Mouse (Mus musculus) heart, adult 9 months (tissue): ENCODE measurements around the gene Tnik.

Source experiments
- DNase-seq, 2 experiments: peaks; one replicate each; pipeline ENCODE4 v3.0.0; 2022; ENCODE audit warnings: low spot score in 2 of 2

Tnik gene

GRCm38 (mm10) chr3:28263002-28263947 lies at the start of gene Tnik:
Gene Tnik, plus strand, starts transcription at chr3:28263214.
- peak; percentile 69 to 72 for DNase-seq

- DNase-seq = no peak
These were observed 48.1 kb upstream of the Tnik start for GRCm38 (mm10) chr3:28214886-28215311.

- no peak for DNase-seq
These were observed 46.0 kb upstream of the Tnik start for GRCm38 (mm10) chr3:28217001-28217400.

- DNase-seq = no peak
These were observed 43.5 kb upstream of the Tnik start for GRCm38 (mm10) chr3:28219533-28219932.

- no peak for DNase-seq
These were observed 43.0 kb upstream of the Tnik start for GRCm38 (mm10) chr3:28219964-28220363.

GRCm38 (mm10) chr3:28224437-28225356 lies 38.3 kb upstream of the Tnik start:
- no peak for DNase-seq

DNA sequence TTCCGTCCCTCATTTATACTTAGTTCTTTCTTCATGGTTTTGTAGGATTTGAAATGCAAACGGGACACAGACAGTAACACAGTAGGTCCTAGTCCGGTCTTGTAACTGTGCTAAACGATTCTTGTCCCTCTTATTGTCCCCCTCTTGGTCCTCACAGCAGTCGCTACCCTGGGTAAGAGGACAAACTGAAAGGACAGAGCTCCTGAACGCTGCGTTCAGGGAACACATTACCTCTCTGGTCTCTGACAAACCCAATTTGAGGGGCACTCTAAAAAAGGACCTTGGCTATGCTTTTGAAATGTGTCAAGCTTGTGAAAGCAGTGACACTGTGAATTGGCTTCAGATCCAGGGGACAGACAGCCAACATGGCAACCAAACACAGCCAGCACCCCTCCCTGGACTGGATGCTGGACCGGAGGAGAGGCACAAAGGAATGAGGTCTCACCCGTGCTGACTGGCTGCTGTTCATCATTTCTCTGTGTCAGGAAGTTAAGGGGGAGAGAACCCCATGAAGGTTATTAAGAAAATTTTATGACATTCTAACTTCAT lies 37.6 kb upstream of the Tnik start:
- peak; percentile 5 to 7 for DNase-seq

- DNase-seq = no peak
These were observed 36.8 kb upstream of the Tnik start for GRCm38 (mm10) chr3:28226181-28226580.

DNA sequence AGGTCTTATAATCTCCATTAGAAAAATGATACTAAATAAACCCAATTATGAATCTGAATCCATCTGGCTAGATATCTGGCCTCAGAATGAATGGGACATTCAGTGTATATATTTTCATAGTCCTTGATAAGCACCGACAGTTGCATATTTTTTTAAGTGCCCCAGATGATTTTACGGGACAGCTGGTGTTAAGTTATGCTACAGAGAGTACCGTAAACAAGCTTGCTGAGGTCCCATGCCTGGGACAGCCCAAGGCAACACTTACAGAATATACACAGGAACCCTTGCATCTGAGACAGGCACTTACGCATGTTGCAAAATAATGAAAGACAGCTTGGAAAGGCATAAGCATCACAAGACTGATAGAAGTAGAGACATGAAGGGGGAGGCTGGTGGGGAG lies 34.1 kb upstream of the Tnik start:
- DNase-seq = no peak

- no peak for DNase-seq
These were observed 33.5 kb upstream of the Tnik start for GRCm38 (mm10) chr3:28229503-28229902.

- DNase-seq = no peak
These were observed 30.1 kb upstream of the Tnik start for GRCm38 (mm10) chr3:28232885-28233284.

GRCm38 (mm10) chr3:28234179-28234578 lies 28.8 kb upstream of the Tnik start:
- no peak for DNase-seq

- no peak for DNase-seq
These were observed 26.3 kb upstream of the Tnik start for GRCm38 (mm10) chr3:28236689-28237088.

- DNase-seq = no peak
These were observed 24.9 kb upstream of the Tnik start for GRCm38 (mm10) chr3:28238136-28238535.

- DNase-seq = peak in 1 of 2 experiments; percentile 35
These were observed 20.5 kb upstream of the Tnik start for GRCm38 (mm10) chr3:28242561-28242960.

DNA sequence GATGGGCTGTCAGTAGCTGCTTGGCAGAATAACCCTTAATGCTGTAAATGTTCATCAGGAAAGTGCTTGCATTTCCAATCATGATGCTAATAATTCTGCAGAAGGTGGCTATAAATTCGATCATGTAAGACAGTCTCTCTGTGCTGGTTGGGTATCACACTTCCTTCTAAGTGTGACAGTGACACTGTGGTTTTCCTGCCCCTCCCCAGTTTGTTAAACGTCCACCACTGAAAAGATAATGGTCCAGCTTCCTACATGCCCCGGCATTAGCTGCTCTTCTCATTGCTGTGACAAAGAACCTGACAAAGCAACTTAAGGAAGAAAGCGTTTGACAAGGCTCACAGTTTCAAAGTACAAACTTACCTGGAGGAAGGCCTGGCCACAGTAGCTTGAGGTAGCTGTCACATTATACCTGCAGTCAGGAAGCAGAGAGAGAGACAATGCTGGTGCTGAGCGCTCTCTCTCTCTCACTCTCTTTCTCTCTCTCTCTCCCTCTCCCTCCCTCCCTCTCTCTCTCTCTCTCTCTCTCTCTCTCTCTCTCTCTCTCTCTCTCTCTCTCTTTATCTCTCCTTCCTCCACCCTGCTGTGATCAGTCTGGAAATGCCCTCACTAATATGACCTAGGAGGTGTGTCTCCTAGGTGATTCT lies 18.6 kb upstream of the Tnik start:
- DNase-seq = no peak

- DNase-seq = no peak
These were observed 14.6 kb upstream of the Tnik start for GRCm38 (mm10) chr3:28248255-28248957.

DNA sequence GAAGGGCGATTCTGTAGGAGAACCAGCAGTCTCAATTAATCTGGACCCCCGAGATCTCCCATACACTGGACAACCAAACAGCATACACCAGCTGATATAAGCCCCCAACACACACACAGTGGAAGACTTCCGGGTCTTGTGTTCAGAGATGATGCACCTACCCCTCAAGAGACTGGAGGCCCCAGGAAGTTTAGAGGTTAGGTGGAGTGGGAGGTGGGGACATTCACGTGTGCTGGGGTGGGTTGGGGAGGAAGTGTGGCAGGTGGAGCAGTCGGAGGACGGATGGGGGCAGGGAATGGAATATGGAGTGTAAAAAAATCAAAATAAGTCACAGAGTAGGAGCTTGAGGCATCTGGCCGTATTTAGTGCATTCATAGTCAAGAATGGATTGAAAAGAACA lies 7.3 kb upstream of the Tnik start:
- DNase-seq = no peak

DNA sequence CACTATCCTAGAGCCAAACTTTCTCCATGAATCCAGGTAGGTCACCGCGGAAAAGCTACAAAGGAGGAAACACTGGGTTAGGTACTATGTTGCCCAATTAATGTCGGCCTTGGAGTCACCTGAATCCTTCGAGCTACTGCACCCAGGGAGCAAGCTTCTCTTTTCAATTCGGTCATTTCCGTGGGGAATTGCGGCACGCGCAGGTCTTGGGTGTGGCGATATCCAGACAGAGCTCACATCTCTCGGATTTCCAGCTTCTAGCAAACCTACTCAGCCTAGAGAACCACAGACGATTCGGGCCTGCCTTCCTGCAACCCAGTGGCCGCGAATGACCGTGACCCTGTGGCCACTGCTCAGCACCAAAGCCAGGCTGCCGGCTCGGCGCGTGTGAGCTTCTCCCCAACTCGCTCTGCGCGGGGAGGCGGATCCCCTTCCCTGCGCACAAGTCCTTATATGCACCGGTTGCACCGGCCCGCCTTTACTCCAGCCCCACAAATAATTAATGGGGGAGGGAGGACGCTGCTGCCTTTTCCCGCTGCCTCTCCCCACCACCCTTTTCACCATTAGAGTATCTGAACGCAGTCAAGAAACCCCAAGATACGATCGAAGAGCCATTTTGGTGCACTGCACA lies 528 bp upstream of the Tnik start:
- peak; percentile 56 to 69 for DNase-seq
